Mouse (Mus musculus) urinary bladder, postnatal 14 days (tissue): ENCODE data around the gene Kctd17.

Experiments used
- DNase-seq: peaks from one replicate; pipeline ENCODE4 v3.0.0; 2021; ENCODE audit warnings: low spot score

The Kctd17 gene

DNA sequence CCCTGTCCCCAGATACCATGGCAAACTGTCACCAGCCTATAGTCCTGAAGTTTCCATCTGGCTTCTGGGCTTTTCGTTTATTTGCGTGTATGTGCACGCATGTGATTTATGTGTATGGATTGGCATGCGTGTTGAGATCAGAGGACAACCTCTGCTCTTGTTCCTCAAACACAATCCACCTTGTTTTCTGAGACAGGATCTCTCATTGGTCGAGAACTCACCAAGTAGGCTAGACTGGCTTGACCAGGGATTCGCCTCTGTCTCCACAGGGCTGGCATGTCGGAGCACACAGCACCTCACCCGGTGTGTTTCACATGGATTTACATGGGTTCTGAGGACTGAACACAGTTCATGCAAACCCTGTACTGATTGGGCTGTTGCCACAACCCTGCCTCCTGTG lies 14.2 kb upstream of the Kctd17 start:
- no peak for DNase-seq

DNA sequence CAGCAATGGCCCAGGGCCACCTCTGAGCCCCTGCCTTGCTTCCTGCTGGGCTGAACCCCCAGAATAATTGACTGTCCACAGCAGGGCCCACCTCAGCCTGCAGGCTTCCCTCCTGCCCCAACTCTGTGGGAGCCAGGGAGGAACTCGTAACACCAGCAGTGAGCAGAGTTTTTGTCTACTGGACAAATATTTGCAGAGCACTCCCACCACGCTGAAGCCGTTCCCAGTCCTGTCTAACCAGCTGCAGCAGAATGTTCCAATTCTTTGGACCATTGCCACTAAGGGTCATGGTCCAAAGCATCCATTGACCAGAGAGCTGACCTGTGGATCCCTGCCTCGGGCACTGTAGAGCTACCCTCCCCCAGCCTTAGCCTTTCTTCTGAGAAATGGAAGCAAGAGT lies 11.4 kb upstream of the Kctd17 start:
- DNase-seq, result peak; percentile 69

- no peak for DNase-seq
Observed at GRCm38 (mm10) chr15:78420395-78420794, 8.0 kb upstream of the Kctd17 start.

DNA sequence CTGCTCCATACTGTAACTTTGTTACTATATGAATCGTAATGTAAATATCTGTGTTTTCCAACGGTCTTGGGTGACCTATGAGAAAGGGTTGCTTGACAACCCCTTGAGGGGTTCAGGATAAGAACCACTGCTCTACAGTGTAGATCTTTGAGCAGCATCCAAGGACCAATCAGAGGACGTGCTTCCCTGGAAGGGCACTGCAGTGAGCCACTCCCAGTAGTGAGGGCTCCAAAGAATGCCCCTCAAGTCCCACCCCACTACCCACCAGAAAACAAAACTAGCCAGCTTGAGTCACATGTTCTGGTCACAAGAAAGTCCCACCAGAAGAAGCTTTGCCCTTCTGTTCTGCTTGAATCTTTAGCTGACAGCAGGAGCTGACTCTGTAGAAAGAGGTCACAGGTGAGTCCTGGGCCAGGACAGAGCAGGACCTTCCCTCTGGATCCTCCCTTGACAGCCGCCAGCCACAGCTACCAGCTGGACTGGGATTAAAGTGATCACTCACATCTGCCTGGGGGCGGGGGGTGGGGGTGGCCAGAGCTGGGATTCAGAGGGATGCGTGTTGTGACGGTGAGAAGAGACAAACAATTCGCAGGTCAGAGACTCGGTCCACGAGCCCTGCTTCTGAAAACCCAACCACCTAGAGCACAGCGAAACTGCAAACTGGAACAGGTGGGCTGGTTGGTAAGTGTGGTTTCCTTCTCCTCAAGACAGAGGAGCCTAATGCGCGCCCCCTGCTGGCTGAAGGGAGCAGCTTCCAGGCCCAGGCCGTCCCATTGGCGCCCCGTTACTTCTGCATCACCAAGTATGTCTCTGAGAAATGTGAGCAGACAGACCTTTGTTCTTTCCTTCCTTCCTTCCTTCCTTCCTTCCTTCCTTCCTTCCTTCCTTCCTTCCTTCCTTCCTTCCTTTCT lies 6.1 kb upstream of the Kctd17 start:
- peak; percentile 89 for DNase-seq

DNA sequence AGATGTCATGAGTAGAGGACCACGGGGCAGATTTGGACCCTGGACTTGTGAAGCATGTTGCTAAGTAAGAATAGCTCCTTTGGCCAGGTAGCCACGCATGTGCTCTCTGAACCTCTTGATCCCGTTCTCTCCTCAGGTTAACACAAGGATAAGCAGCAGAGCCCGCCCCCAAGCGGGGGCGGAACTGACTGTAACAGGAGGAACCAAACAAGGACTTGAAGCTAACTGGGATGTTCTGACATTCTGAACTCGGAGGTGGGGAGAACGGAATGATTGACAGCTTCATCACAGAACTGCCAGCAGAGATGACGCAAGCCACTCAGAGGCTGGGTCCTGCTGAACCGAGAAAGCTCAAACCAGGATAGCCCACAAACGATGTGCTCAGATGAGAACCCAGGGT lies 3.9 kb upstream of the Kctd17 start:
- no peak for DNase-seq

GRCm38 (mm10) chr15:78425230-78425629 lies 3.1 kb upstream of the Kctd17 start:
- DNase-seq, result no peak

- DNase-seq, result no peak
Observed at GRCm38 (mm10) chr15:78429139-78429459, 735 bp downstream of the Kctd17 start.

- no peak for DNase-seq
Observed at GRCm38 (mm10) chr15:78429871-78430622, 1.7 kb downstream of the Kctd17 start.

DNA sequence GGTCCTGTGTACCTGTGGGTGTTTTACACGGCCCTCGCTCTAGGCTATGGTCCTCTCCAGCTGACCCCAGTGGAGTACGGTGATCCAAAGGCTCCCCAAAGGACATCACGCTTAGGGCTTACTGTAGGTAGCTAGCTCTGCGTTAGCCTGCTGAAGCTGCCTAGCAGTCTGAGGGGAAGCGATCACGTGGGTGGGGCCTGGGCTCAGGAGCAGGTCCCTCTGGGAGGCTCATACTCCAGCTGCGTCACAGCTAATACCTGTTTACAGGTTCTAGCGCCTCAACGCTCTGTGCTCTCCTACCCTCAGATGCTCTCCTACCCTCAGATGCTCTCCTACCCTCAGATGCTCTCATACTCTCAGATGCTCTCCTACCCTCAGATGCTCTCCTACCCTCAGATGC lies 2.5 kb downstream of the Kctd17 start:
- DNase-seq, result no peak

DNA sequence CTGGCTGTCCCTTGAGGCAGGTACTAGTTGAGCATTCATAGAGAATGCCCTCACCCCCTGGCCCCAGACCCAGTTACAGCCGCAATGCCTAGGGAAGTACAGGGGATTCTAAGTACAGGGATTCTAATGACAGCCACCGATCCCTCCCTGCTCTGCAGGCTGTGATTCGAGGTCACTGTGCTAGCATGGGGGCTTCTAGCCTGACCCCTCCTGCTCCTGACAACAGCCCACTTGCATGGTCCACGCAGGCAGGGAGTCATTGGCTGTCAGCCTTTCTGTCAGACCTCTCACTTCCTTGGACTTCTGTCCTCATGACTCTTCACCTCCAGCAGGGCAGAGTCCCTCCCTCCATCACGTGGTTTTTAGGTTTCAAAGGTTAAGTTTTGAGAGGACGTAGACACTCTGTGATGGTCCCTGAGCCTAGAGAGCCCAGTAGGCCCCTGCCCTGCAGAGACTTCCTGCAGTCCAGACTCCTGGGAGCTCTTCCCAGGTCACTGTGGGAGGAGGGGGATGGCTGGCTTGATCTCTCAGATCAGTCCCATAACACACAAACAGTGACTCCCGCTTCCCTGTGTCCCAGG lies 3.3 kb downstream of the Kctd17 start:
- no peak for DNase-seq

DNA sequence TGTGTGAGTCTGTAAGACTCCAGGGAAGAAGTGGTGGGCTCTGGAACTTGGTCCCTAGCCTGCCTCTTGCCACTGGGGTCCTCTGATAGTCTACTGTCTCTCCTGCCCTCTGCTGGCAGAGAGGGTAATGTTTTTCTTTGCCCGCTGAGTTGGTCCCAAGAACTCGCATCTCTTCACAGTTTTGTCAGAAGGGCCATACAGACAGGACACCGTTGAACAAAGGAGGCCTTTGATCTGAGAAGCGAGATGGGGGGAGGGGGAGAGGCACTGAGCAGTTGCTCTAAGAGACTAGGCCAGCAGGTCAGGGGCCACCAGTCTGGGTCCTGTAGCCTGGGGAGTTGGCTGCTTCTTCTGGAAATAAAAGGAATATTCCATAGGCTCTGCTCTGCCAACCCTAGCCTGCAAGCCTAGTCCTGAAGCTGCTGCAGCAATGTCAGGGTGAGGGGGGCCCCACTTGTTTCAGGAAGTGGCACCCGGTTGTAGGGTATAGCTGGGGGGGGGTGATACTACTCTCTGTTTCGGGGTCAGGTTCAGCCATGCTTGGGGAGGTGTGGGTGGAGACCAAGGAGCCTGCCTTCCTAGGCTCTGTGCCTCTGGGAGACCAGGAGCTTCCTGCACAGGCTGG lies 6.6 kb downstream of the Kctd17 start:
- DNase-seq, result no peak

DNA sequence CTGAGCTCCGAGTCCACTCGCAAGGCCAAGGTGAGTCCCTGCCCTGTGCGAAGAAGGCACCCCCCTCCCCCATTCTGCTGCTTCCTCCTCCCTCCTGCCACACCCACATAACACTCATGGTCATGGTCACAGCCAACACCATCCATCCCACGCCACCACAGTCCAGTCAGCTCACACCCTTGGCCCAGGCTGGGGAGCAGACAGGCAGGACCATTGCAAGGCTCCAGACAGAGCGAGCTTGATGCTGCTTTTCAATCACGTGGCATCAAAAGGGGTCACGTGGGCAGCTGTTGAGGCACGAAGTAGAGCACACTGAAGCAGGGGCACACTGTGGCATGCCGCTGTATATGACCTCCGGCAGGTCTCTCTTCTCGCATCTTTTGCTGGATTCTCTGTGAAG lies 7.3 kb downstream of the Kctd17 start:
- no peak for DNase-seq

GRCm38 (mm10) chr15:78436380-78437192 lies 8.2 kb downstream of the Kctd17 start:
- DNase-seq, result peak; percentile 91

GRCm38 (mm10) chr15:78437237-78438017 lies 9.1 kb downstream of the Kctd17 start:
- peak; percentile 71 for DNase-seq

GRCm38 (mm10) chr15:78438018-78438394 lies 9.6 kb downstream of the Kctd17 start:
- no peak for DNase-seq

DNA sequence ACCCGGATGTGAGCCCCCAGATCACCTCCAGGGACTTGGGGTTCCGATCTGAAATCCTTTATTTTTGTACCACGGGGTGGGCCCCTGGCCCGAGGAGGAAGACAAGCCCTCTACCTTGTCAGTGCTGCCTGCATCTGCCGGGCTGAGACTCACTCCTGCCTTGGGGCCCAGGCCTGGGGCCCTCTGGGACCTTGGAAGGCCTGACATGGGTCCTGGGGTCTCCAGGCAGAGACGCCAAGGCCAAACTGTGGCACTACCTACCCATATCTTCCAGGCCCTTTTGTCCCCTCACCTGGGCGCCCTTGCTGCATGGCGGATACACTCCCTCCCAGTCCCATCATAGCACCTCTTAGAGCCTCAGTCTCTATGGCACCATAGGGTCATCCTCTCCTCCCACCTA lies 10.1 kb downstream of the Kctd17 start:
- DNase-seq, result no peak

DNA sequence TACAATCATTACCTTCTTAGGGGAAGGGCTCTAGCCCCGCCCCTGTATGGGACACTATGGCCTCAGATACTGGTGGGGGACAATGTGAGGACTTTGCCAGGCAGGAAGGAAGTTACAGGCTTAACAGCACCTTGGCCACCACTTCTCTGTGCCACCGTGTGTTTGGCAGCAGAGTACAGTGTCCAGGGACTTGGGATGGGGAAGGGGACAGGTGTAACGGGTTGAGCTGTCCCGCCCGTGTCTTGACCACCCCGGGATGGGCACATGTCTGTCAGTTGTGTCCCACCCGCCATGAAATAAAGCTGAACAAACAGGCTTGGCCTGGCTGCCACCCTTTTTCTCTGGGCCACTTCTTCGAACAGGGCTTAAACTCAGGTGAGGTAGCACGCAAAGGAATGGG lies 10.6 kb downstream of the Kctd17 start:
- DNase-seq, result no peak

DNA sequence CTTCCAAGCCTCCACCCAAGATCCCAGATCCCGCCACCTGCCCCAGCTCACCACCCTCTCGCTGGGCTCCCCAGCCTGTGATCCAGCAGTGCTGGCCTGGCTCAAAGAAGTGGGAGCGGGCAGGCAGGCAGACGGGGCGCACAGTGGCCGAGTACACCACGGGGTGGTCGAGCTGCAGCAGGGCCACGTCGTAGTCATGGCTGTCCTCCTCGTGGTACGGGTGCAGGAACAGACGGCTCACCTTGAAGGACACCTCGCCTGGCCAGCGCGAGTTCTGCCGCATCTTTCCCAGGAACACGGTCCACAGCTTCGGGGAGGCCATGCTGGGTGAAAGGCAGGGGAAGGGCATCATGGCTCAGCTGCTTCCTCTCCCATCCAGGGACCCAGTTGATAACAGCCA lies 13.9 kb downstream of the Kctd17 start:
- DNase-seq, result no peak

DNA sequence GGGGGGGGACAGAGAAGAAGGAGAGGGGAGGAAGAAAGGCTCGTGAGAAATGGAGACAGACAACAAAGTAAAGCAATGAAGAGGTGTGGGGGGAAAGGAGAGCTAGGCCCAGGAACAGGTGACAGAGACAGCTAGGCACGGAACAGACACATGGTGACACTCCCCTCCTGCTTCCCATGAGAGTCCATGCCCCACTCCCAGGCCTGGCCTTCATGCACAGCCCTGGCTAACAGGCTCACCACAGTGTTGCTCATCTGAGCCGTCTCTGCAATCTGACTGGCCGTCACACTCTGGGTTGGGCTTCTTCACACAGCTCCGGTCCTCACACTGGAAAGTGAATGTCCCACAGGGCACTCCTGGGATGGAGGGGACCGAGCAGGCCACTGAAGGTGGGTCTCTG lies 15.5 kb downstream of the Kctd17 start:
- no peak for DNase-seq

DNA sequence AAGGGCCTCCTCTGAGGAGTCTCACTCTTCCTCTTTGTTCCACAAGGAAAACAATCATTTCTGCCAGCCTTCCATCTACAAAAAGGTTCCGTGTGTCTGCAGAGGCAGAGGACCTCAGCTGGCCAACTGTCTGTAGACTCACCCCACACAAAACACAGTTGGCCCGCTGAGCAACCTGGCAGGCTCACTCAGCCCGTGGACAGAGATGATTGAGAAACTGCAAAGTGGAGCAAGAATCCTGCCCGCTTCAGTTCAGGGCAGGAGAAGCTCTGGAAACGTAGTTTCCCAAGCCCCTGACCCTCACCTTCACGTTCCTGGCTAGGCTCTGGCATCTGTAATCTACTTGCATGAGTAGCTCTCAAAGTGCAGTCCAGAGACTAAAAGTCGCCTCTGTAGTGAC lies 18.8 kb downstream of the Kctd17 start:
- no peak for DNase-seq
